Mouse (Mus musculus) CH12.LX (cell line): ENCODE results near the gene Scube3. TPM values are rescaled to one million over a fixed set of nuclear protein-coding genes. Genes with fewer than 3 reads are reported as not detected.
A peak's percentile ranks its signal among the peaks of the same experiment; 100 is the strongest.

Experiments used
- DNase-seq: peaks from one replicate; pipeline ENCODE4 v3.0.0-alpha.2; 2013; ENCODE audit errors: extremely low read depth
- H3K27ac ChIP-seq: 2 replicates; pipeline ENCODE4 v1.5.1; 2012; ENCODE audit warnings: low read depth, mild to moderate bottlenecking, control low read depth, moderate library complexity; ENCODE audit not compliant: insufficient read depth
- H3K27me3 ChIP-seq: replicated peaks from 2 replicates; pipeline ENCODE3; 2012; ENCODE audit warnings: inconsistent platforms
- H3K36me3 ChIP-seq, 2 experiments: replicated peaks in 1 of 2; 2 replicates each; pipeline versions ENCODE3 to v1.6.1; 2012; ENCODE audit warnings: inconsistent platforms in 1 of 2, low read length in 1 of 2, mild to moderate bottlenecking in 1 of 2, mixed read lengths in 1 of 2, moderate library complexity in 1 of 2; ENCODE audit not compliant: control insufficient read depth in 1 of 2, insufficient read depth in 1 of 2
- H3K4me1 ChIP-seq, 2 experiments: 2 replicates each; pipeline ENCODE4 v1.6.1; 2012; ENCODE audit warnings: inconsistent platforms in 1 of 2, moderate library complexity in 1 of 2; ENCODE audit not compliant: insufficient read depth in 2 of 2, control insufficient read depth in 1 of 2
- H3K4me2 ChIP-seq: 2 replicates; pipeline ENCODE4 v1.6.1; 2012; ENCODE audit warnings: low read depth, mild to moderate bottlenecking, control low read depth; ENCODE audit not compliant: poor library complexity, insufficient read depth, severe bottlenecking
- H3K4me3 ChIP-seq, 3 experiments: fragments of 150-350 bp in 1 of 3; sonication (generic) in 1 of 3; replicated peaks in 1 of 3; 2 replicates each; pipeline versions ENCODE3 to v1.5.1; 2011 to 2012; ENCODE audit warnings: low read depth in 2 of 3, low read length in 2 of 3, mild to moderate bottlenecking in 2 of 3, moderate library complexity in 2 of 3, control low read depth in 1 of 3, improper control_type of control experiment in 1 of 3, inconsistent platforms in 1 of 3, mixed read lengths in 1 of 3; ENCODE audit not compliant: poor library complexity in 1 of 3
- H3K79me2 ChIP-seq: replicated peaks from 2 replicates; pipeline ENCODE4 v1.6.1; 2012; ENCODE audit warnings: mild to moderate bottlenecking, moderate library complexity; ENCODE audit not compliant: control insufficient read depth, poor library complexity, insufficient read depth, severe bottlenecking; ENCODE audit errors: extremely low read depth
- H3K9ac ChIP-seq: 2 replicates; pipeline ENCODE4 v1.6.1; 2012; ENCODE audit warnings: low read depth, mild to moderate bottlenecking, control low read depth, moderate library complexity; ENCODE audit not compliant: insufficient read depth
- H3K9me3 ChIP-seq: replicated peaks from 2 replicates; pipeline ENCODE3; 2012; ENCODE audit warnings: low read length, inconsistent platforms, mixed read lengths
- BHLHE40 ChIP-seq: IDR thresholded peaks from 2 replicates; pipeline ENCODE4 v1.6.1; 2011; ENCODE audit warnings: mild to moderate bottlenecking, low read depth, low read length, improper control_type of control experiment
- CHD1 ChIP-seq: IDR thresholded peaks from 2 replicates; pipeline ENCODE4 v1.6.1; 2012; ENCODE audit warnings: low read depth, low read length, improper control_type of control experiment, inconsistent platforms
- CTCF ChIP-seq, 2 experiments: IDR thresholded peaks in 1 of 2; conservative IDR thresholded peaks in 1 of 2; 2 replicates each; pipeline ENCODE4 v1.5.1; 2011 to 2012; ENCODE audit warnings: low read depth in 2 of 2, low read length in 2 of 2, improper control_type of control experiment in 1 of 2, inconsistent platforms in 1 of 2, mild to moderate bottlenecking in 1 of 2, moderate library complexity in 1 of 2
- ELF1 ChIP-seq: IDR thresholded peaks from 2 replicates; pipeline ENCODE4 v1.6.1; 2014; ENCODE audit warnings: low read depth, mild to moderate bottlenecking, inconsistent platforms, low read length, improper control_type of control experiment
- ETS1 ChIP-seq: conservative IDR thresholded peaks from 2 replicates; pipeline ENCODE4 v1.6.1; 2012; ENCODE audit warnings: low read depth, mild to moderate bottlenecking, inconsistent platforms, low read length, improper control_type of control experiment, moderate library complexity
- JUN ChIP-seq: IDR thresholded peaks from 2 replicates; pipeline ENCODE4 v1.6.1; 2011; ENCODE audit warnings: low read depth, mild to moderate bottlenecking, low read length, improper control_type of control experiment, moderate library complexity; ENCODE audit not compliant: insufficient read depth
- MAFK ChIP-seq: IDR thresholded peaks from 2 replicates; pipeline ENCODE4 v1.6.1; 2011; ENCODE audit warnings: low read length, improper control_type of control experiment; ENCODE audit not compliant: insufficient replicate concordance
- MAX ChIP-seq: IDR thresholded peaks from 2 replicates; pipeline ENCODE4 v1.6.1; 2011; ENCODE audit warnings: low read length, improper control_type of control experiment
- MAZ ChIP-seq: IDR thresholded peaks from 2 replicates; pipeline ENCODE4 v1.6.1; 2012; ENCODE audit warnings: low read depth, mild to moderate bottlenecking, inconsistent platforms, low read length, improper control_type of control experiment, moderate library complexity
- MYC ChIP-seq: IDR thresholded peaks from 2 replicates; pipeline ENCODE4 v1.6.1; 2011; ENCODE audit warnings: low read depth, mild to moderate bottlenecking, improper control_type of control experiment, low read length
- NELFE ChIP-seq: IDR thresholded peaks from 2 replicates; pipeline ENCODE4 v1.6.1; 2011; ENCODE audit warnings: low read depth, low read length, improper control_type of control experiment
- NRF1 ChIP-seq: IDR thresholded peaks from 2 replicates; pipeline ENCODE4 v1.6.1; 2014; ENCODE audit warnings: low read depth, mild to moderate bottlenecking, inconsistent platforms, low read length, improper control_type of control experiment, moderate library complexity
- PAX5 ChIP-seq: IDR thresholded peaks from 2 replicates; pipeline ENCODE4 v1.6.1; 2012; ENCODE audit warnings: low read length, inconsistent platforms, mixed read lengths
- POLR2A ChIP-seq: IDR thresholded peaks from 2 replicates; pipeline ENCODE4 v1.6.1; 2011; ENCODE audit warnings: low read depth, mild to moderate bottlenecking, improper control_type of control experiment, low read length
- RAD21 ChIP-seq: IDR thresholded peaks from 2 replicates; pipeline ENCODE4 v1.6.1; 2011; ENCODE audit warnings: low read depth, mild to moderate bottlenecking, low read length, improper control_type of control experiment, moderate library complexity
- SIN3A ChIP-seq: IDR thresholded peaks from 2 replicates; pipeline ENCODE4 v1.6.1; 2012; ENCODE audit warnings: low read length, improper control_type of control experiment, inconsistent platforms
- SMC3 ChIP-seq: IDR thresholded peaks from 2 replicates; pipeline ENCODE4 v1.6.1; 2011; ENCODE audit warnings: low read depth, low read length, improper control_type of control experiment
- TBP ChIP-seq: conservative IDR thresholded peaks from 2 replicates; pipeline ENCODE4 v1.6.1; 2011; ENCODE audit warnings: low read depth, low read length, improper control_type of control experiment
- TCF12 ChIP-seq: IDR thresholded peaks from 2 replicates; pipeline ENCODE4 v1.6.1; 2014; ENCODE audit warnings: low read depth, mild to moderate bottlenecking, inconsistent platforms, low read length, improper control_type of control experiment
- ZC3H11A ChIP-seq: IDR thresholded peaks from 2 replicates; pipeline ENCODE4 v1.6.1; 2012; ENCODE audit warnings: low read depth, mild to moderate bottlenecking, inconsistent platforms, low read length, improper control_type of control experiment
- ZKSCAN1 ChIP-seq: IDR thresholded peaks from 2 replicates; pipeline ENCODE4 v1.6.1; 2012; ENCODE audit warnings: low read depth, inconsistent platforms, low read length, improper control_type of control experiment, borderline replicate concordance
- ZMIZ1 ChIP-seq: IDR thresholded peaks from 2 replicates; pipeline ENCODE4 v1.6.1; 2012; ENCODE audit warnings: low read depth, mild to moderate bottlenecking, inconsistent platforms, low read length, improper control_type of control experiment
- ZNF384 ChIP-seq: IDR thresholded peaks from 2 replicates; pipeline ENCODE4 v1.6.1; 2012; ENCODE audit warnings: low read depth, low read length, improper control_type of control experiment, inconsistent platforms
- dilution Hi-C: fragments of 300-500 bp; cut with MboI; formaldehyde crosslinking; loops from 2 replicates; pipeline ENCODE4 v1.14.3; 2020; ENCODE audit warnings: low sequenced_read_pairs; ENCODE audit not compliant: extremely low pct_unique_long_range_greater_than_20kb, extremely low pct_ligation_motif_present
- in situ Hi-C: fragments of 300-500 bp; cut with MboI; formaldehyde crosslinking; loops from 3 replicates; pipeline ENCODE4 v1.14.3; 2019; ENCODE audit warnings: low sequenced_read_pairs, low pct_ligation_motif_present, low pct_unique_long_range_greater_than_20kb, mixed read lengths
- polyA plus RNA-seq: library from polyadenylated mRNA; unstranded; fragments of >175 nt; gene quantifications from 2 replicates; pipeline ENCODE4 v1.2.1, GENCODE M21; 2012; ENCODE audit warnings: low read depth; ENCODE audit not compliant: insufficient read length
- total RNA-seq, 2 experiments: library from RNA; depleted of rRNA; stranded (reverse); fragments of 300-350 nt in 1 of 2; fragments of >200 nt in 1 of 2; gene quantifications; 2 replicates each; pipeline ENCODE4 v1.2.3; 2012 to 2014

The Scube3 gene
- total and polyA plus RNA-seq, 3 experiments, result 0.08 to 0.19 TPM; not detected in 1

GRCm38 (mm10) chr17:28131156-28131555 lies 10.8 kb upstream of the Scube3 start:
- Histone ChIP-seq H3K27ac (no peak overlapping the region), H3K27me3 (peaks cover 36% of the 10 kb centered on the region)

GRCm38 (mm10) chr17:28133193-28133592 lies 8.7 kb upstream of the Scube3 start:
- Histone ChIP-seq H3K9ac (no peak overlapping the region), H3K27ac (no peak overlapping the region), H3K79me2 (no peaks in the 10 kb centered on the region), H3K4me2 (no peak overlapping the region), H3K4me3 (no peak overlapping the region), H3K27me3 (peaks cover 45% of the 10 kb centered on the region), H3K36me3 (no peaks in the 10 kb centered on the region), H3K9me3 (peaks cover 3% of the 10 kb centered on the region), H3K4me1 (peaks cover 7 to 8% of the 10 kb centered on the region in 2 experiments)
- dilution Hi-C loops (no loop called here), in situ Hi-C loops (loop anchor here (5.0 kb wide), 2 partner anchors 34 to 41 kb away; no protein-coding TSS in a partner anchor)
- DNase-seq, result no peak
- TF ChIP-seq MAX (no peak), ZC3H11A (peak; percentile 16; the same call in 1 of the 2 replicates), ZMIZ1 (no peak), MAFK (no peak), TCF12 (no peak), PAX5 (no peak), ELF1 (peak; percentile 56; the same call in 1 of the 2 replicates), NRF1 (no peak), MAZ (0 out of 2 replicates have a peak, but pooled peaks have one; percentile 41), SMC3 (peak; percentile 85), CTCF (conservative IDR thresholded peaks at IDR 0.05 in 1 of 2, IDR thresholded peaks at IDR 0.05 in 1 of 2; ENCODE audit: low read depth in 2 of 2, low read length in 2 of 2) (peak; percentile 27 to 85; a peak in 3 of 4 replicates), RAD21 (peak; percentile 67), TBP (no peak)

More at GRCm38 (mm10) chr17:28131156-28131555, 10.8 kb upstream of the Scube3 start:
- Histone ChIP-seq H3K9me3 (no peaks in the 10 kb centered on the region), H3K4me2 (no peak overlapping the region), H3K36me3 (no peaks in the 10 kb centered on the region), H3K4me1 (peaks cover 7 to 8% of the 10 kb centered on the region in 2 experiments), H3K79me2 (no peaks in the 10 kb centered on the region), H3K4me3 (peak overlapping the region in 1 of 3 experiments; percentile 43), H3K9ac (no peak overlapping the region)
- TF ChIP-seq MAFK (no peak), ETS1 (no peak), BHLHE40 (no peak), ZNF384 (no peak), NELFE (no peak), ZKSCAN1 (no peak), ZC3H11A (no peak), CHD1 (no peak), SIN3A (no peak), POLR2A (no peak), SMC3 (no peak), JUN (no peak), ZMIZ1 (no peak), MYC (no peak)
- dilution Hi-C loops, result no loop called here
- in situ Hi-C loops, result loop anchor here (5.0 kb wide), 2 partner anchors 36 to 39 kb away; no protein-coding TSS in a partner anchor
- no peak for DNase-seq
